Mouse (Mus musculus) heart, adult 10 weeks (tissue): ENCODE measurements around the gene Zbtb22. TPM values are rescaled to one million over a fixed set of nuclear protein-coding genes. Genes with fewer than 3 reads are reported as not detected.

Experiments
- polyA plus RNA-seq: library from polyadenylated mRNA; stranded (reverse); fragments of 350-450 nt; fragmentation: Illumina TruSeq; extraction: RNeasy Lipid Tissue Mini Kit (QIAGEN cat#74804); gene quantifications from one replicate; pipeline ENCODE4 v1.2.3, GENCODE M21; 2014; ENCODE audit warnings: low read depth, low replicate concordance

Gene Zbtb22
- polyA plus RNA-seq, result 16.8 TPM

DNA sequence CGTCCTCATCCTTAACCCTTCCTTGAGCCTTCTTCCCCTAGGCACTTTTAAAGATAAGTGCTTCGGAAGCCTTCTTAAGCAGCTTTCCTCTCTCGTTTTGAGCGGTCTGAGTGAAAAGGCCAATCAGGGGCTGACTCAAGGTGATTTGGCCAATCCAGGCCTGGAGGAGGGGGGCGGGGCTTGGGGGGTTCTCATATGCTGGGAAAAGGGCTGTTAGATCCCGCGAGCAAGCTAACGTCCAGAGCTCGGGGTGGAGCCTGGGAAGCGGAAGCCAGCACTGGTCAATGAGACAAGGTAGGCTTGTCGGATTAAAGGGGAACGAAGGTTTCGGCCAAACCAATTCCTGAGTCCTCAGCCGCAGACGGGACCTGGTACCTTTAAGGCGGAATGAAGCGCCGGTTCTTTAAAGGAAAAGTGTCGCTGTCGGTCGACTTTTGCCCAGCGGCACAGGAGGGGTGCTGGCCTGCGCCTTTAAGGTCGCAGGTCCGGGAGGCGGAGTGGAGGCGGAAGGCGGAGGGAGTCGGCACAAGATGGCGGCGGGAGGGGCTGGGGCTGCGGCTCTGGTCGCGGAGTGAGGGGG, at the start of gene Zbtb22, which contains the start of gene Tapbp:
TSS of gene Zbtb22 (plus strand) at position 234 of the 580 bp plus-strand sequence.
TSS of gene Tapbp (plus strand) at position 229 of the 580 bp plus-strand sequence.

DNA sequence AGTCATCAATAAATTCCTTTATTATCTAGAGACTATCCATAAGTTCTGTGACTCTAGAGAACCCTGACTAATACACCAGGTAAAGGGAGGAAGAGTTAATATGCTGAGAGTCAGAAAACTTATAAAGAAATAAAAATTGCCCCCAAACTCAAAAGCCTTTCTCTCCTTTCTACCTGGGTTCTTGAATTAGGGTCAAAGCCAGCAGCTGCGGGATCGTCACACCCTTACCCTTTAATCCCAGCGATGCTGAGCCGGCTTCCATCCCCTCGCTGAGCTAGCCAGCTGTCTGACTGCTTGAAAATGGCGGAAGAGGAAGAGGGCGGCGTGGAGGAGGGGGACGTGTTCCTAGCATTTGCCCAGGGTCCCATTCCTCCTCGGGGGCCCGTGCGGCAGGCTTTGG, 42.2 kb upstream of the Zbtb22 start, which contains the start of gene Gm7029:
TSS of gene Gm7029 (plus strand) at position 301 of the 400 bp plus-strand sequence.

DNA sequence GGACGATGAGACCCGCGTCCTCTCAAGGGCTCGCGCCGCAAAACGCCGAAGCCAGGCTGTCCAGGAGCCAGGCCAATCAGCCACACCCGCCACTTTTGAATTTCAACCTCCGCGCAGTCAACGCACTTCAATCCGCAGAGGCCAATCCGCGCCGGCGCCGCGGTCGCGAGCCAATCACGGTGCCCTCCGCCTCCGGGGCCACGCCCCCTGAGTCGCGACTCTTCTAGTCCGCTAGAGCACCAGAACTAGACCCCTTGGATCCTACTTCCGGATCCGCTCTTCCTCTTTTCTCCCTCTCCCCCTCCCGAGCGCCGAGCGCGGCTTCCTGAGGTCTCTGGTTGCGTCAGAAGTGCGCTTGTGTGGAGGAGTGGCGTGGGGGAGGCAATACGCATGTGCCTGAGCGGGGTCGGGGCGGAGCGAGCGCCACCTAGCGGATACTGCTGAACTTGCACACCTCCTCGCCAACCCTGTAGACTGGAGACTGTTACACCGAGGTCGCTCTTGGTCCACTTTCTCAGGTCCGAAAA, 25.1 kb upstream of the Zbtb22 start, which contains the start of gene Kifc1:
TSS of gene Kifc1 (minus strand) at position 129 of the 527 bp plus-strand sequence.

DNA sequence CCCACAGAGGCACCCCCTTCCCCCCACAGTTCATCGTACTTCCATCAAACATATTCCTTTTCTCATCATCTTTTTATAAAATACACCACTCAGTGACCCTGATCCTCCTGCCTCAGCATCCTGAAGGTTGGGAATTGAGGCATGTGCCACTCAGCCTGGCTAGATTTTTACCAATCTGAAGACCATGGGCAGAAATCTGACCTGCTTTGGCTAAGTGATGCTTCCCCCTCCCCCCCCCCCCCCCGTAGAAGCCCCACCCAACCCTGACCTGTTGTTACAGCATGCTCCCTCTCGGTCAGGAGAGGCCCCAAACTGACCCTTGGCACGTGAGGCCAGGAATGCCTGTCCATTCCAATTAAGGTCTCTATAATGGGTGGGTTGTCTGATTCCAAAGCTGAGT, 10.9 kb upstream of the Zbtb22 start, which contains the start of gene Platr17:
TSS of gene Platr17 (plus strand) at position 301 of the 400 bp plus-strand sequence.

DNA sequence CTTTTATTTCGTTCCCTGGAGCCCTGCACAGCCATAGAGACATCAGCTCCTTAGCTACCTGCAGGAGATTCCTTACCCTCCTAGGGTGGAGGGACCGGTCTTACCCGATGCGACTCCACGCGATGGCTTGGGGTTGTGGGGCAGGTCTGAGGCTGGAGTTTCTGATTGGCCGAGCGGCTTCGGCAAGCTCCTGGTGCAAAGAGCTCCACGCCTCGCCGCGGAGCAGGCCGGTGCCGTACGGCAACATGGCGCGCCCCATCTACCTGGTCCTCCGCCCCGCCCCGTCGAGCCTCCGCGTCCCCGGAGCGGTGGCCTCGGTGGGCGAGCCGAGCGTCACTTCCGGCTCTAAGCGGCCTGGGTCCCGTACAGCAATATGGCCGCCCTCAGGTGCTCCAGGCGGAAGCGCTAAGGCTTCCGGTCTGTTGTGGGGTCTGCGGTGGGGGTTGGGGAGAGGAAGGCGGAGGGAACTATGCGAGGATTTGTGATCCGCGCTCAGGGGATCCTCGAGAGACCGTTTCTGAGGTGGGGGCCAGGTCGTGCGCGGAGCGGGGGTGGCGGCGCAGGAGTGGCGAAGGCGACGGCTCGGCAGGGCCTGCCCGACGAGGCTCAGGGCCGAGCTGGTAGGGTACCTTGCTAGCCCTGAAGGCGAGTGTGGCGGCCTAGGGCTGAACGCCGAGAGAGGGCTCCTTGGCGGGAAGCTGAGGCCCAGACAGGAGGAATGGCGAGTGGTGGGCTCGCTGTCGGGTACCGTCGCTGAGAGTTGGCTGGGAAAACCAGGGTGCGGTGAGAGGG, 6.4 kb upstream of the Zbtb22 start, which contains the start of gene Daxx:
TSS of gene Daxx (plus strand) at position 338 of the 792 bp plus-strand sequence.

DNA sequence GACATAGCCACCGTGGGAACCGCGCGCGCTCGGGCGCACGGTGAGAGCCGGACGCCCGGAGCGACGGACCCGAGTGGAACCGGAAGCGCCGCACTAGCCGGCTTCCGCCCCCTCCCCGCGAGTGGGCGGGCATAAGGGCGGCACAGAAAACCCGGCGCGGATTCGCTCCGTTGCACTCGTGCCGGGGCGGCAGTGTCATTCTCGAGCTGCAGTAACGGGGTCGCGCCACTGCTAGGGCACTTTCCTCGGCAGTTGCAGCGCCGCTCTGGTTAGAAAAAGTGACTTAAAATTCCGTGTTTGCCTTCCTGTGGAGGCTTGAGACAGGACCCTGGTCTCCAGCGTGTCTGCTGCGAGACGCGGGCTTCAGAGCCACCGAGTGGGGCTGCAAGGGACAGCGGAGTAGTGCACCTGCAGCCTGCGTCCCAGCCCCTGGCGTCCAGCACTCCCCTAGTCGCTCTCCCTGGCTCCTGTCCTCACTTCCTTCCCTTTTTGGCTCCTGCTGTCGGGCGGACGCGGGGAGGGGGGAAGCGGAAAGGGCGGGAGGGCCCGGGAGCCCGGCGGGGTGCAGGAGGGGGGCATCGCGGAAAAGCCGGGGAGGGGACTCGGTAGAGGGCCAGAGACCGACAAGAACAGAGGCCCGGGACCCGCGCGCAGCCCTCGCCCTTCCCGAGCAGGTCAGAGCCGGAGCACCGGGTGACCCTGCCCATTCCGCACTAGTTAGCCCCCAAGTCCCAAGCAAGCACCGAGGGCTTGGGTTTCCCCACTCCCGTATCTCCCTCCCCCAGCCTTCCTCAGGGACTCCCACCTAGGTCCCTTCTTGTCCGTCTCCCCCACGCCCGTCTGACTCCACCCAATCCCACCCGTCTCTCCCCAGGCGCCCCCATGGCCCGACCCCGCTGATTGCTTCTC, 13.9 kb downstream of the Zbtb22 start, which contains the start of gene Rgl2:
TSS of gene Rgl2 (plus strand) at position 173 of the 909 bp plus-strand sequence.

DNA sequence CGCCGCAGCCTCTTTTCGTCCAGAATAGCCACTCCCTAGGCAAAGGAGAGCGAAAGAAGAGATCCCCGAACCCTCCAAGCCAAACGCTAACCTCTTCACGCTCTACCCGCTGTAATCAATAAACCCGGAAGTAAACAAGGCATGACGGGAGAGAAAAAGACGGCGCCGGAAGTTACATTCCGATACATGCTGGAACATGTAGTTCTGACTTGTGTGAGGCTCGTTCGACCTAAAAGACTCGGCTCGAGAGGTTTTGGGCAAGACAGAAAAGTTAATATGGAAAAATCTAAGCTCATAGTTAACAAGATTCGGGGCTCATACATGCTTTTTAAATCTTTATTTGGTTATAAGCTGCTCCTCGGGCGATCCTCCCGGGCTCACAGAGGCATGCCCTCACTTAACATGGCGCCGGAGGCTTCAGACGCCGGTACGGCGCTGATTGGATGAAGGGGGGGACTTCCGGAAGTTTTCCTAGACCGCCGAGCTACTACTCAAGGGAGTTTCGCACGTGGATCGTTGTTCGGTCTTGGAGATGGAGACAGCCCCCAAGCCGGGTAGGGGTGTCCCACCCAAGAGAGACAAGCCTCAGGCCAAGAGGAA, 24.6 kb downstream of the Zbtb22 start, which contains the start of the genes Pfdn6 and Wdr46:
TSS of gene Pfdn6 (minus strand) at position 138 of the 600 bp plus-strand sequence.
TSS of gene Wdr46 (plus strand) at position 455 of the 600 bp plus-strand sequence.

DNA sequence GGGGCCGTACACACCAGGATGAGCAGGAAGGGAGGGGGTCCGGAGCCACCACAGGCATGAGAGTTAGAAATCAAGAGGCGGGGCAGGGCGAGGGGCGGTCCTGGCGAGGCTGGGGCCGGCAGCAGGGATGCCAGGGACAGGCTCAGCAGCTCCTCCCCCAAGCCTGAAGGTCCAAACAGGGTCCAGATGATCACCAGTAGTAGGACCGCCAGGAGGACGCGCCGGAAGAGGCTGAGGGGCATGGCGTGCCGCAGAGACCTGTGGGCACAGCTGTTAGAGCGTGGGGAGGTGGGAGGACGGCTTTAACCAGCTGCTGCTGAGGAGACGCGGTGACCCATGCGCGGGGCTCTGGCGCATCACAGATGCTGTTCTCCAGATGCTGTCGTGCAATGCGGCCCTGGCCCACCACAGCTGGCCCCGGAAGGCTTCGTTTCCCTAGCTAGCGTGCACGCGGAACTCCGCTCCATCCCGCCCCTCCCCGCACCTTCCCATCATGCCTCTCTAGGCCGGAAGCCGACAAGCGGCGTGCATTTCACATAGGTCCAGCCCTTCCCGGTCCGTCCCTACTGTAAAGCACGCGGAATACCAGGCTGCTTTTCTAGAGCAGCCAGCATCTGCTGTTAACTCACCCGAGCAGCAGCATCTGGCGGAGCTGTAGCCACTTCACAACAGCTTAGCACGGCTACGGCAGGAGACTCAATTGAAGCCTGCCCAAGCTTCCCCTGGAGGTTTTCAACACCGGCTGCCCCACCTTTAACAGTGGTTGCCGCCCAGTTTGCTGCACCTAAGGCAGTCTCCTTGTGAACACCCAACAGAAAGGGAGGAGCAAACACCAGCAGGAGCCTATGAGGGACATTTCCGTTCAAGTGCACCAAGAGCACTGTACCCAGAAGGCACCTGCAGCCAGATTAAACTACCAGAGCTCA, 35.6 kb downstream of the Zbtb22 start, which contains the start of gene B3galt4:
TSS of gene B3galt4 (minus strand) at position 468 of the 926 bp plus-strand sequence.

DNA sequence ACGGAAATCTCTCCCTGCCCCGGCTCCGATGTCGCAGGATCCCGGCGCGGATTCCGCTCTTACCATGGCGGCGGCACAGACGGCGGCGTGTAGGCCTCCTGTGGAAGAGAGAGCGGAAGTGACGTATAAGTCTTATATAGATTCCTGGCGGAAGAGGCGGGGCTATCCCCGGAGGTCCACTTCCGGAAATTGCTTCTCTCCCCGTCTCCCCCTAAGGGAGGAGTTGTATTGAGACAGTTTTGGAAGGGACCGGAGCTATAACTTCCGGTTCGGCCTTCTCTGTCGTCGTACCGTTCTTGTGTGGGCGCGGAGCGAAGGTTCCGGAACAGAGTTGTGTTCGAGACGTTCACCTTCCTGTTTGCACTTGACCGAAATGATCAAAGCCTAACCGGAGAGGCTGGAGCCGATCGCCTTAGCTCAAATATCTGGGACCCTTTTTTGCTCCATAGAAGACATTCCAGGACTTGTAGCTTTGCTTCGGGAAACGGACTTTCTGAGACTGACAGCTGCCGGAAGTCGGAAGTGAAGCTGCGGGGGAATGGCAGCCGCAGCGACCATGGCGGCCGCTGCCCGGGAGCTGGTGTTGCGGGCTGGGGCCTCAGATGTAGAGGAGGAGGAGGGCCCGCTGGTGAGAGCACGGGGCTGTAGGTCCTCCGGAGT, 40.0 kb downstream of the Zbtb22 start, which contains the start of the genes Vps52 and Rps18:
TSS of gene Vps52 (plus strand) at position 258 of the 660 bp plus-strand sequence.
TSS of gene Rps18 (minus strand) at position 447 of the 660 bp plus-strand sequence.

Other genes starting within 250 kb of the Zbtb22 start
- gene Hnrnpm, start 229.0 kb upstream of the Zbtb22 start, polyA plus RNA-seq, result 102 TPM
- gene March2, start 197.2 kb upstream of the Zbtb22 start, polyA plus RNA-seq, result 121 TPM
- gene Rab11b, start 155.4 kb upstream of the Zbtb22 start, polyA plus RNA-seq, result 199 TPM
- 10.0 TPM for gene Angptl4, start 134.1 kb upstream of the Zbtb22 start, polyA plus RNA-seq
- gene Kank3, start 105.4 kb upstream of the Zbtb22 start, polyA plus RNA-seq, result 106 TPM
- 651 TPM for gene Rps28, start 91.3 kb upstream of the Zbtb22 start, polyA plus RNA-seq
- gene Ndufa7, start 91.3 kb upstream of the Zbtb22 start, polyA plus RNA-seq, result 757 TPM
- 28.3 TPM for gene Cd320, start 72.8 kb upstream of the Zbtb22 start, polyA plus RNA-seq
- gene Gm7029, start 42.1 kb upstream of the Zbtb22 start, polyA plus RNA-seq, result not detected
- gene Kifc1, start 25.2 kb upstream of the Zbtb22 start, polyA plus RNA-seq, result 1.3 TPM
- not detected for gene Platr17, start 10.8 kb upstream of the Zbtb22 start, polyA plus RNA-seq
- 18.3 TPM for gene Daxx, start 6.5 kb upstream of the Zbtb22 start, polyA plus RNA-seq
- 57.6 TPM for gene Tapbp, start within 50 bp of the Zbtb22 start, polyA plus RNA-seq
- 46.9 TPM for gene Rgl2, start 13.6 kb downstream of the Zbtb22 start, polyA plus RNA-seq
- 93.3 TPM for gene Pfdn6, start 24.4 kb downstream of the Zbtb22 start, polyA plus RNA-seq
- gene Wdr46, start 24.8 kb downstream of the Zbtb22 start, polyA plus RNA-seq, result 8.0 TPM
- 2.3 TPM for gene B3galt4, start 35.6 kb downstream of the Zbtb22 start, polyA plus RNA-seq
- 36.9 TPM for gene Vps52, start 39.9 kb downstream of the Zbtb22 start, polyA plus RNA-seq
- 892 TPM for gene Rps18, start 40.1 kb downstream of the Zbtb22 start, polyA plus RNA-seq
- 293 TPM for gene H2-K1, start 84.4 kb downstream of the Zbtb22 start, polyA plus RNA-seq
- 25.6 TPM for gene Ring1, start 108.8 kb downstream of the Zbtb22 start, polyA plus RNA-seq
- gene H2-Ke6, start 112.2 kb downstream of the Zbtb22 start, polyA plus RNA-seq, result 140 TPM
- gene Slc39a7, start 115.8 kb downstream of the Zbtb22 start, polyA plus RNA-seq, result 68.0 TPM
- gene Rxrb, start 115.9 kb downstream of the Zbtb22 start, polyA plus RNA-seq, result 42.4 TPM
- 1.5 TPM for gene Col11a2, start 123.5 kb downstream of the Zbtb22 start, polyA plus RNA-seq
- not detected for gene H2-Oa, start 176.4 kb downstream of the Zbtb22 start, polyA plus RNA-seq
- gene H2-DMa, start 203.6 kb downstream of the Zbtb22 start, polyA plus RNA-seq, result 5.4 TPM
- 78.8 TPM for gene Brd2, start 206.7 kb downstream of the Zbtb22 start, polyA plus RNA-seq
- gene H2-DMb2, start 227.4 kb downstream of the Zbtb22 start, polyA plus RNA-seq, result 0.99 TPM
- 2.1 TPM for gene H2-DMb1, start 237.2 kb downstream of the Zbtb22 start, polyA plus RNA-seq